Comparison of ENCODE assay signal across 10 mouse cellular contexts in the genomic region with DNA sequence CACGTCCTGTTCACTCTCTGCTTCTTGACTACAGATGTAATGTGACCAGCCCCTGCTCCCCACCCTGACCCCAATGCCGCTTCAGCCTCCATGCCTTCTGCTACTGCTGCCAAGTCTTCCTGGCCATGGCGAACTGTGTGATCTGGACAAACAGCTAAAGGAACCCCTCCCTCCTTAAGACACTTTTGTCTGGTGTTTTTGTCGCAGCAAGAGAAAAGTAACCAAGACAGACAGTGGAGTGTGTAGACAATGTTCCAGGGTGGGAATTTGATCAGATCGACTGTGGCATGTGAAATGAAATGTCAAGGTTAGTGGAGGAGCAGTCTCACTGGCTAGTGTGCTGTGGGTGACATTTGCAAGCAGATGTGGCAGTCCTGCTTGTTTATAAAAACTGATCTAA.
"Had no signal": no experiment of that assay in that cellular context is flagged by ENCODE, and none has a peak within 500 bp of the region (broad histone marks: within the 10 kb centered on the region; RNA-seq: fewer than 3 reads in every experiment).

No protein-coding gene starts in this region.

- DNase-seq: liver, postnatal 0 days; lung, adult 2 months; lung, postnatal 4 days; midbrain, embryonic 14.5 days; right cerebral cortex, postnatal 25 days; right cerebral cortex, postnatal 4 days; spleen, adult 18-20 months; thymus, adult 18-20 months; thymus, postnatal 25 days; thymus, postnatal 4 days had no signal
